Mouse (Mus musculus): ENCODE results near the gene Rhbdd1. TPM values are rescaled to one million over a fixed set of nuclear protein-coding genes. Genes with fewer than 3 reads are reported as not detected.

The Rhbdd1 gene
- 36.5 TPM for polyA plus RNA-seq (2021)

GRCm38 (mm10) chr1:82316111-82316745, at the start of gene Rhbdd1:
Gene Rhbdd1, plus strand, starts transcription at chr1:82316452.
- ChIA-PET CTCF (interaction anchor here (0.7 to 1.1 kb wide), 3 partner anchors 9 to 575 kb away, joined by 3 read pairs; no protein-coding TSS in a partner anchor), POLR2A (interaction anchor here (0.9 kb wide), 1 partner anchor 8 kb away, joined by 4 read pairs; no protein-coding TSS in a partner anchor)
- in situ Hi-C loops (cut with MboI; ENCODE audit: low pct_unique_long_range_greater_than_20kb) = no loop called here
- no peak for TF ChIP-seq CTCF (IDR thresholded peaks at IDR 0.05)
- DNase-seq (ENCODE audit: low read depth, low spot score) (peak; percentile 77), ATAC-seq (peak; percentile 95)
- no peaks in the 10 kb centered on the region for H3K27me3 ChIP-seq

GRCm38 (mm10) chr1:82267547-82267946, 48.7 kb upstream of the Rhbdd1 start:
- ChIA-PET CTCF (interaction anchor here (1.0 kb wide), 1 partner anchor 15 kb away, joined by 3 read pairs; no protein-coding TSS in a partner anchor), POLR2A (no interaction called here)
- no peak for TF ChIP-seq CTCF (IDR thresholded peaks at IDR 0.05)
- DNase-seq (ENCODE audit: low read depth, low spot score) (no peak), ATAC-seq (no peak)
- H3K27me3 ChIP-seq = no peaks in the 10 kb centered on the region
- in situ Hi-C loops (cut with MboI; ENCODE audit: low pct_unique_long_range_greater_than_20kb) = no loop called here

- no peaks in the 10 kb centered on the region for H3K27me3 ChIP-seq
- no peak for ATAC-seq
- ChIA-PET POLR2A (no interaction called here), CTCF (no interaction called here)
- no peak for TF ChIP-seq CTCF (IDR thresholded peaks at IDR 0.05)
- no peak for DNase-seq (ENCODE audit: low read depth, low spot score)
- in situ Hi-C loops (cut with MboI; ENCODE audit: low pct_unique_long_range_greater_than_20kb) = loop anchor here (10.0 kb wide), 1 partner anchor 517 kb away; no protein-coding TSS in a partner anchor
These were observed 44.0 kb upstream of the Rhbdd1 start for GRCm38 (mm10) chr1:82272231-82272630.

GRCm38 (mm10) chr1:82273529-82273928, 42.7 kb upstream of the Rhbdd1 start:
- H3K27me3 ChIP-seq = no peaks in the 10 kb centered on the region
- no peak for TF ChIP-seq CTCF (IDR thresholded peaks at IDR 0.05)
- DNase-seq (ENCODE audit: low read depth, low spot score) (no peak), ATAC-seq (no peak)
- ChIA-PET POLR2A (no interaction called here), CTCF (no interaction called here)
- in situ Hi-C loops (cut with MboI; ENCODE audit: low pct_unique_long_range_greater_than_20kb) = loop anchor here (10.0 kb wide), 1 partner anchor 519 kb away; no protein-coding TSS in a partner anchor

GRCm38 (mm10) chr1:82274361-82274760, 41.9 kb upstream of the Rhbdd1 start:
- CTCF ChIA-PET = no interaction called here
- DNase-seq (ENCODE audit: low read depth, low spot score) (no peak), ATAC-seq (no peak)
- H3K27me3 ChIP-seq = no peaks in the 10 kb centered on the region
- in situ Hi-C loops (cut with MboI; ENCODE audit: low pct_unique_long_range_greater_than_20kb) = loop anchor here (10.0 kb wide), 1 partner anchor 520 kb away; no protein-coding TSS in a partner anchor
- TF ChIP-seq CTCF (IDR thresholded peaks at IDR 0.05) = no peak
- POLR2A ChIA-PET = interaction anchor here (0.6 to 1.2 kb wide), 2 partner anchors 13 to 68 kb away, joined by 3 to 5 read pairs; no protein-coding TSS in a partner anchor

- ChIA-PET POLR2A (no interaction called here), CTCF (no interaction called here)
- no peak for ATAC-seq
- in situ Hi-C loops (cut with MboI; ENCODE audit: low pct_unique_long_range_greater_than_20kb) = loop anchor here (10.0 kb wide), 2 partner anchors 325 to 525 kb away; no protein-coding TSS in a partner anchor
- no peak for TF ChIP-seq CTCF (IDR thresholded peaks at IDR 0.05)
- no peak for DNase-seq (ENCODE audit: low read depth, low spot score)
- no peaks in the 10 kb centered on the region for H3K27me3 ChIP-seq
These were observed 36.5 kb upstream of the Rhbdd1 start for GRCm38 (mm10) chr1:82279768-82280167.

- CTCF ChIA-PET = interaction anchor here (0.7 kb wide), 1 partner anchor 8 kb away, joined by 3 read pairs; no protein-coding TSS in a partner anchor
- no peaks in the 10 kb centered on the region for H3K27me3 ChIP-seq
- POLR2A ChIA-PET = no interaction called here
- ATAC-seq = no peak
- in situ Hi-C loops (cut with MboI; ENCODE audit: low pct_unique_long_range_greater_than_20kb) = loop anchor here (10.0 kb wide), 1 partner anchor 327 kb away; no protein-coding TSS in a partner anchor
- no peak for TF ChIP-seq CTCF (IDR thresholded peaks at IDR 0.05)
- DNase-seq (ENCODE audit: low read depth, low spot score) = no peak
These were observed 34.4 kb upstream of the Rhbdd1 start for GRCm38 (mm10) chr1:82281823-82282222.

- in situ Hi-C loops (cut with MboI; ENCODE audit: low pct_unique_long_range_greater_than_20kb) = loop anchor here (10.0 kb wide), 1 partner anchor 328 kb away; no protein-coding TSS in a partner anchor
- no peak for TF ChIP-seq CTCF (IDR thresholded peaks at IDR 0.05)
- no peaks in the 10 kb centered on the region for H3K27me3 ChIP-seq
- ATAC-seq = no peak
- ChIA-PET CTCF (no interaction called here), POLR2A (no interaction called here)
- DNase-seq (ENCODE audit: low read depth, low spot score) = no peak
These were observed 33.1 kb upstream of the Rhbdd1 start for GRCm38 (mm10) chr1:82282992-82283611.

GRCm38 (mm10) chr1:82283901-82284301, 32.4 kb upstream of the Rhbdd1 start:
- CTCF ChIA-PET = no interaction called here
- DNase-seq (ENCODE audit: low read depth, low spot score) (no peak), ATAC-seq (no peak)
- H3K27me3 ChIP-seq = no peaks in the 10 kb centered on the region
- in situ Hi-C loops (cut with MboI; ENCODE audit: low pct_unique_long_range_greater_than_20kb) = loop anchor here (10.0 kb wide), 1 partner anchor 329 kb away; no protein-coding TSS in a partner anchor
- POLR2A ChIA-PET = no interaction called here
- no peak for TF ChIP-seq CTCF (IDR thresholded peaks at IDR 0.05)

GRCm38 (mm10) chr1:82284403-82284802, 31.8 kb upstream of the Rhbdd1 start:
- POLR2A ChIA-PET = interaction anchor here (0.6 kb wide), 2 partner anchors 510 to 694 kb away, joined by 3 read pairs; no protein-coding TSS in a partner anchor
- no peak for TF ChIP-seq CTCF (IDR thresholded peaks at IDR 0.05)
- ATAC-seq (no peak), DNase-seq (ENCODE audit: low read depth, low spot score) (no peak)
- CTCF ChIA-PET = no interaction called here
- in situ Hi-C loops (cut with MboI; ENCODE audit: low pct_unique_long_range_greater_than_20kb) = loop anchor here (10.0 kb wide), 1 partner anchor 330 kb away; no protein-coding TSS in a partner anchor
- H3K27me3 ChIP-seq = no peaks in the 10 kb centered on the region

Data from Patski (cell line).